Mouse (Mus musculus) spleen, adult 2 months (tissue): ENCODE measurements around the gene Dab2ip.

ENCODE experiments used
- CTCF ChIP-seq: fragments of 200-500 bp; IDR thresholded peaks from 2 replicates; pipeline ENCODE4 v1.5.1; 2011; ENCODE audit warnings: mild to moderate bottlenecking, inconsistent platforms; ENCODE audit not compliant: insufficient read depth, insufficient read length, insufficient replicate concordance; ENCODE audit errors: extremely low read depth
- POLR2A ChIP-seq: fragments of 200-500 bp; IDR thresholded peaks from 2 replicates; pipeline ENCODE4 v1.6.1; 2011; ENCODE audit warnings: low read depth, low read length, inconsistent platforms

DNA sequence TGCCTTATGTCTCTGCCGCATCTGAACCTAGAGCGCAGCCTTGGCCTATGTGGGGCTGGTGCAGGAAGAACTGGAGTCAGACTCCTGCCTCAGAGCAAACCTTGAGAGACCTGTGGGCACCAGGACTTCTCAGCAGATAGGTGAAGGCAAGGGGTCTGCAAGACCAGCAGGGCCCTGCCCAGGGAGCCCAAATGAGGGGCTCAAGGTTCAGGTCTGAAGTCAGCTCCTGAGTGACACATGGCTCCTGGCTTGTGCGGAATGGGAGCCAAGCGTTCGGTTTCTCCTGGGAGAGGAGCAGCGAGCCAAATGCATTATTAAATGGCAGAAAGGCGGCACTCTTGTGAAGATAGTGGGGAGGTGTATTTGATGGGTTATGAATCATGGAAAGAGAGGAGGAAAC, 52.9 kb downstream of the Dab2ip start:
- TF ChIP-seq CTCF (no peak), POLR2A (no peak)
